Mouse (Mus musculus) E14TG2a.4 (cell line): Measurements from ENCODE around the gene Eipr1.
"Not testable (repeated sequence)": the region's sequence is repeated elsewhere in the genome, so short reads cannot be mapped to it uniquely, and the experiment has no call there.

Experiments used
- H3K27me3 ChIP-seq: 2 replicates; pipeline ENCODE4 v1.6.1; 2014; ENCODE audit warnings: low read length, control low read depth; ENCODE audit not compliant: insufficient read depth
- H3K36me3 ChIP-seq: 2 replicates; pipeline ENCODE4 v1.6.1; 2014; ENCODE audit warnings: low read length, control low read depth; ENCODE audit not compliant: insufficient read depth
- H3K4me1 ChIP-seq: replicated peaks from 2 replicates; pipeline ENCODE4 v1.6.1; 2014; ENCODE audit warnings: low read depth, low read length, control low read depth
- H3K4me3 ChIP-seq: replicated peaks from 2 replicates; pipeline ENCODE4 v1.5.1; 2014; ENCODE audit warnings: mild to moderate bottlenecking, low read length
- H3K9me3 ChIP-seq: 2 replicates; pipeline ENCODE4 v1.6.1; 2014; ENCODE audit warnings: low read length, control low read depth
- CTCF ChIP-seq: conservative IDR thresholded peaks from 2 replicates; pipeline ENCODE4 v1.5.1; 2014; ENCODE audit warnings: low read length
- NANOG ChIP-seq: IDR thresholded peaks from 2 replicates; pipeline ENCODE4 v1.6.1; 2014; ENCODE audit warnings: borderline replicate concordance, low read length, mixed read lengths
- POU5F1 ChIP-seq: IDR thresholded peaks from 2 replicates; pipeline ENCODE4 v1.6.1; 2014; ENCODE audit warnings: low read length, borderline replicate concordance

Gene Eipr1

DNA sequence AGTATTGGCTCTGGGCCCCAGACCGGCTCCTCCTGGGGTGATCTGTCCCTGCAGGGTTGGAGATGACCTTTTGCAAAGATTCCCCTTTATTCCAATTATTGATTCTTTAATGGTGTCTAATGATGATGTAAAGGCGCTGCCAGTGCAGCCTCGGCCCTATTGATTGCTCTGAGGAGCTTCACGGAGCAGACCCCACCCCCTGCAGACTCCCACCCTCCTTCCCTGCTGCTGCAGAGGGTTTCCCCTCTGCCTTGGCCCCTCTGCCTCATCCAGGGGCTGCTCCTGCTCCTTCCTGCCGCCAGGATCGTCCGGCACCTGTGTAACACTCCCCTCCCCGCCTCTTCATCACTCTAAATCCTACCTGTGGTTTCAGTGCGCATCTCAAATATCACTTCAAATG, 156.2 kb downstream of the Eipr1 start:
- Histone ChIP-seq H3K36me3 (no peaks in the 10 kb centered on the region), H3K4me3 (no peak overlapping the region), H3K4me1 (peaks cover 7% of the 10 kb centered on the region; the same call in 1 of the 2 replicates), H3K27me3 (no peaks in the 10 kb centered on the region), H3K9me3 (no peaks in the 10 kb centered on the region)
- TF ChIP-seq NANOG, result no peak
- TF ChIP-seq POU5F1, result no peak
- no peak for TF ChIP-seq CTCF

DNA sequence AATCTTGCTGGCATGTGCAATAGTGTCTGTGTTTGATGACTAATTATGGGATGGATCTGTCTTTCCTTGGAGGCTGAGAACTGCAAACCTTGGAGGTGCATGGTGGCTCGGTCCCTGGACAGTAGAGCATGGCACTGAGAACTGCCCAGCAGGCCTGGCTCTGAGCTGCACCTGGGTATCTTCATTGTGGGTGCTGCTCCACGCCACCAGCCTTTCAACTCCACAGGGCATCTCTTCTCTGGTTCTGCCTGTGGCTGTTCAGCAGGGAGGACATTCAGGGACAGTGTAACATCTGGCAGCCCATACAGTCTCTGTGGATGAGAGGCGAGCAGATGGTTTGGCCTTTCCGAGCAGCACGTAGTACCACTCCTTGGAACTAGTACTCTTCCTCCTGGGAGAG, 158.2 kb downstream of the Eipr1 start:
- H3K9me3 ChIP-seq, result no peaks in the 10 kb centered on the region
- H3K36me3 ChIP-seq, result no peaks in the 10 kb centered on the region
- H3K4me1 ChIP-seq, result peaks cover 7% of the 10 kb centered on the region; the same call in 1 of the 2 replicates
- no peak for TF ChIP-seq CTCF
- TF ChIP-seq NANOG, result no peak
- no peak for TF ChIP-seq POU5F1
- H3K4me3 ChIP-seq, result no peak overlapping the region
- no peaks in the 10 kb centered on the region for H3K27me3 ChIP-seq

DNA sequence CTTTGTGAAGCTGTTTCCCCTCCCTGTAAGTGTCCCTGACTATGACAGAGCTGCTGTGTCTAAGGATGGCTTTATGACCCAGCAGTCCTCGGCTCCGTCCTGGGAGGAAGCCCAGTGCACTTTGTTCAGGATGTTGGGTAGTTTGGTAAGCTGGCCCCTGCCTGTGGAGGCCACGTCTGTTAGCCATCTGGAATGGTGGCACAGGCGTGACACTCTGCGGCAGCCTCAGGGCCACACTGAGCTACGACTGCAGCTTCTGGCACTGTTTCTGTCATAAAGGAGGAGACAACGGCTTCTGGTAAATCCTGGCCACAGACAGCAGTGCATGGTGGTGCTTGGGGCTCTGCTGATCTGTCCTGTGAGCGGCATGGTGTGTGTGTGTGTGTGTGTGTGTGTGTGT, 159.0 kb downstream of the Eipr1 start:
- Histone ChIP-seq H3K27me3 (no peaks in the 10 kb centered on the region), H3K4me1 (peaks cover 7% of the 10 kb centered on the region; the same call in 1 of the 2 replicates), H3K36me3 (no peaks in the 10 kb centered on the region), H3K9me3 (no peaks in the 10 kb centered on the region), H3K4me3 (no peak overlapping the region)
- no peak for TF ChIP-seq CTCF
- no peak for TF ChIP-seq POU5F1
- no peak for TF ChIP-seq NANOG

DNA sequence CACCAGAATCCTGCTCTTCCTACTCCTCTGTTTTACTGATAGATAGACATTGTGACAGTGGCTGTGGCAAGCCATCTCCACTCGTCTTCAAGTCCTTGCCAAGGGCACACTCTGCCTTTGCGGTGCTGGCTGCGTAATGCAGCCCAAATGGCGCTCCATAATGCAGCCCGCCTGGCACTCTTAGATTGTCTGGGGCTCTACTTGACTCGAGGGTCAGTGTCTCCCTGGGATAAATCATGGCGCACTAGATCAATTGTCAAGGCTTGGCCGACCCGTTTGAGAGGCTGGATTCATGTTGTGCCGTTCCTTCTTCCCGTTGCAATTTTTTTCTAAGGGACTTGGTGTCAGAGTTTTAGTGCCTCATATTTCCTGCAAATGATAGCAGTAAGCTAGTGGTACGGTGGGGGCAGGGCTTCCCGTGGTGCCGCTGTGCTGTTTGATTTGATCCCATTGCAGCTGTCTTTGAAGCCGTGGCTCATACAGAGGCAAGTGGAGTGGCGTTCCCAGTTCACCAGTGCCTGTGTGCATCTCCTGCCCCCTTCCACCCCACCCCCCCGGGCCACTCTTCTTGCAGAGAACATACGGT, 160.8 kb downstream of the Eipr1 start:
- H3K27me3 ChIP-seq, result no peaks in the 10 kb centered on the region
- no peaks in the 10 kb centered on the region for H3K36me3 ChIP-seq
- TF ChIP-seq POU5F1 (no peak), NANOG (no peak), CTCF (no peak)
- H3K9me3 ChIP-seq, result no peaks in the 10 kb centered on the region
- peaks cover 7% of the 10 kb centered on the region; the same call in 1 of the 2 replicates for H3K4me1 ChIP-seq
- peak overlapping the region; percentile 23 for H3K4me3 ChIP-seq

DNA sequence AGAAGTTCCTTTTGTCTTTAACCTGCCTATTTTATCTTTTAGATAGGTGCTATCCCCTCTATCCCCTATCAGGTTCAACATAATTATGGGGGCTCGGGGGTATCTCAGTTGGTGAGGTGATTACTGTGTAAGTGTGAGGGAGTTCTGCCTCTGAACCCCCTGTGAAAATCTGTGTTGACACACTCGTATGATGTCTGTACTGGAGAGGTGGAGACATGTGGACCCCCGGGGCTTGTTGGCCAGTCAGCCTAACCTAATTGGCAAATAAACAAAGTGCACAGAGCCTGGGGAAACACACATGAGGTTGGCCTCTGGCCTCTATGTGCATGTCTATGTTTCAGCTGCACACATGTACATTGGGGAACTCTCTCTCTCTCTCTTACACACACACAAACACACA, 161.5 kb downstream of the Eipr1 start:
- peaks cover 7% of the 10 kb centered on the region; the same call in 1 of the 2 replicates for H3K4me1 ChIP-seq
- no peaks in the 10 kb centered on the region for H3K27me3 ChIP-seq
- no peak overlapping the region for H3K4me3 ChIP-seq
- no peaks in the 10 kb centered on the region for H3K9me3 ChIP-seq
- TF ChIP-seq POU5F1, result no peak
- no peak for TF ChIP-seq NANOG
- no peak for TF ChIP-seq CTCF
- H3K36me3 ChIP-seq, result no peaks in the 10 kb centered on the region

DNA sequence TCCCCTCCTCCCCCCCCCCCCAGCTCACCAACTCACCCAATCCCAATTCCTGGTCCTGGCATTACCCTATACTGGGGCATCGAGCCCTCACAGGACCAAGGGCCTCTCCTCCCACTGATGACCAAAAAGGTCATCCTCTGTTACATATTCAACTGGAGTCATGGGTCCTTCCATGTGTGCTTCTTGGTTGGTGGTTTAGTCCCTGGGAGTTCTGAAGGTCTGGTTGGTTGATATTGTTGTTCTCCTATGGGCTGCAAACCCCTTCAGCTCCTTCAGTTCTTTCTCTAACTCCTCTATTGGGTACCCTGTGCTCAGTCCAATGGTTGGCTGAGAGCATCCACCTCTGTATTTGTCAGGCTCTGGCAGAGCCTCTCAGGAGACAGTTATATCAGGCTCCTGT, 162.5 kb downstream of the Eipr1 start:
- H3K4me1 ChIP-seq, H3K4me3 ChIP-seq, H3K9me3 ChIP-seq, H3K36me3 ChIP-seq, H3K27me3 ChIP-seq: not testable (repeated sequence)
